In genomic region chr16:32232050-32232449, GRCm38 (mm10) we compare ENCODE assay signal across 3 mouse cellular contexts. TPM values are rescaled to one million over a fixed set of nuclear protein-coding genes. Genes with fewer than 3 reads are reported as not detected.
"Had no signal": no experiment of that assay in that cellular context is flagged by ENCODE, and none has a peak within 500 bp of the region (broad histone marks: within the 10 kb centered on the region; RNA-seq: fewer than 3 reads in every experiment).

No protein-coding gene starts in this region.

RNA-seq across cellular contexts. Expression of gene Smco1, which starts 39.2 kb away (rescaled TPM):
- total RNA-seq: left cerebral cortex, postnatal 14 days had no signal

RNA-seq across cellular contexts. Expression of gene Bex6, which starts 52.4 kb away (rescaled TPM):
- total RNA-seq: layer of hippocampus, postnatal 25 days; left cerebral cortex, adult 2 months; left cerebral cortex, postnatal 14 days had no signal
